Mouse (Mus musculus): ENCODE results near the gene P2rx6.
"Not testable (repeated sequence)": the region's sequence is repeated elsewhere in the genome, so short reads cannot be mapped to it uniquely, and the experiment has no call there.

P2rx6 gene

DNA sequence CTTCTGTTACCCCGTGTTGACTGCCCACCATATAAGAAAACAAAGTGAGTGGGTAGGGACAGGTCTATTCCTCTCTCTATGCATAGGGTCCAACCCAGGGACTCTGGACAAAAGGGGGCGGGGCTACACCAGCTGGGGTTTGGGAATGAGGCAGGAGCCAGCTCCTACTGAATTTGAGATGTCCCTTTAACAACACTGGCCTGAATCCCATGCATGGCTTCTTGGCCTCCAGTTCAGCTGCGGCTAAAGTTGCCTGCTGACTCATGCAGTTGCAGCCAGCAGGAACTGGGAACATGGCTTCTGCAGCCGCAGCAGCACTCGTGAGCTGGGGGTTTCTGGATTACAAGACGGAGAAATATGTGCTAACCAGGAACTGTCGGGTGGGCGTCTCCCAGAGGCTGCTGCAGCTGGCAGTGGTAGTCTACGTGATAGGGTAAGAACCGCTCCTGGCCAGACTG lies at the start of gene P2rx6:
Gene P2rx6 (plus strand): TSS at position 135 of the 458 bp plus-strand sequence.
- DNase-seq (ENCODE audit: low spot score) = peak; percentile 43

DNA sequence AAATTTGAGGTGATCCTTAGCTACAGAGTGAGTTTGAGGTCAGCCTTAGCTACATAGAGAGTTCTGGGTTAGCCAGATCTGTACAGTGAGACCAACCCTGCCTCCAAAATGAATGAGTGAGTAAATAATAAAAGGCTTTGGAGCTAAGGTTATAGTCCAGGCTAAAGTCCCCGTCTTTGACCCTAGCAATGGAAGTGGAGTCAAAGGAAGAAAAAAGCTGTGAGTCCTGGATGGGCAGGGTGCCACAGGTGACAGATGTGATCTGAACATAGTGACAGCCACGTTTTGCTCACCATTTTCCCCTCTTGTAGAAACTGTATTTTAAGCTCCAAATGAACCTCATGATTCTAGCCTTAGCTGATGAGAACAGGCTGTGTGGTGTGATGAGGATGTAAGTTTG lies 42.8 kb upstream of the P2rx6 start:
- DNase-seq (ENCODE audit: low spot score) = no peak

DNA sequence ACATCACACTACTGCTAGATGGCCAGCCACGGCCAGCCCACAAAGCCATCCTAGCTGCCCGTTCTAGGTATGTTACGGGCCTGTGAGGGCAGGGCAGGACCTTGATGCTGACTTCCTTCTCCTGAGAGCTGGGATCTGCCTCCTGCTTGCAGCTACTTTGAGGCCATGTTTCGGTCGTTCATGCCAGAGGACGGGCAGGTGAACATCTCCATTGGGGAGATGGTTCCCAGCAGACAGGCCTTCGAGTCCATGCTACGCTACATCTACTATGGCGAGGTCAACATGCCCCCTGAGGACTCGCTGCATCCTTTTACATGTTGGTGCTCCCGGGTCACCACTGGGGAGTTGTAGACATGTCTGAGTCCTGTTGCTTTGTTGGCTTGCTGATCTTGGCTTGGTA lies 37.5 kb upstream of the P2rx6 start:
- no peak for DNase-seq (ENCODE audit: low spot score)

DNA sequence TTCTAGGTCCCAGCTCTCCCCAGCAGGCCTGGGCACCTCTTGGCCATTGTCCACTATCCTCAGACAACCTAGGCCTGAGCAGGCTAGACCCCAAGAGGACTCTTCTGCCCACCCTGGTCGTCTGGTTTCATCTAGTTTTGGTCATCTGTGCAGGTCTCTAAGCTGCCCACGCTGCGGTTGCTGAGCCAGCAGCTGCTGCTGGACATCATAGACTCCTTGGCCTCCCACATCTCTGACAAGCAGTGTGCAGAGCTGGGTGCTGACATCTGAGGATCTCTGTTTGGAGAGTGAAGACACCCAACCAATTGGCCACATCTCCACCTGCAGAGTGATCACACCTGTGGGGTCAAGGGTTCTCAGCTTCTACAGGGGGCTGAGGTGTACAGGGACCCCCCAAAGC lies 36.2 kb upstream of the P2rx6 start:
- DNase-seq (ENCODE audit: low spot score) = no peak

DNA sequence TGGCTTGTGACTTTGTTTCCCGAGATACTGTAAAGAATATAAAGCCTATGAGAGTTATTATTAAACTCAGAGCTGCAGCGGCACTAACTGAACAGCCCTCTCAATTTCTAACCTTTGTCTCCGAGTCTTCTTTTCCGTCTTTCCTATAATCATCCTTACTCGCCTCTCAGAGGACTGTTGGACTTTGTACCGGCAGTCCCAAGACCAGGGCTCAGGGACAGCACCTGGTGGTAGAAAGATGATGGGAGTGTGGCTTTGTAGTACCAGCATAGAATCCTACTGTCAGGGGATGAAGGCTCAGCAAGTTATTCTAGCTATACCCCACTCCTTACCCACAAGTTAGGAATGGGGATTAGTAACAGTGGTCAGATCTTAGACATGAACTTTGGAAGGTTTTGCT lies 35.5 kb upstream of the P2rx6 start:
- no peak for DNase-seq (ENCODE audit: low spot score)

- no peak for DNase-seq (ENCODE audit: low spot score)
Measured at GRCm38 (mm10) chr16:17527606-17528005, 34.1 kb upstream of the P2rx6 start.

- no peak for DNase-seq (ENCODE audit: low spot score)
Measured at GRCm38 (mm10) chr16:17528276-17528675, 33.4 kb upstream of the P2rx6 start.

GRCm38 (mm10) chr16:17529981-17530586 lies 31.6 kb upstream of the P2rx6 start:
- no peak for DNase-seq (ENCODE audit: low spot score)

GRCm38 (mm10) chr16:17530640-17531288 lies 30.9 kb upstream of the P2rx6 start, which contains the start of gene Thap7:
TSS of gene Thap7 (minus strand) at chr16:17531136.
- DNase-seq (ENCODE audit: low spot score) = peak; percentile 90

GRCm38 (mm10) chr16:17532271-17532670 lies 29.4 kb upstream of the P2rx6 start:
- DNase-seq (ENCODE audit: low spot score) = no peak

DNA sequence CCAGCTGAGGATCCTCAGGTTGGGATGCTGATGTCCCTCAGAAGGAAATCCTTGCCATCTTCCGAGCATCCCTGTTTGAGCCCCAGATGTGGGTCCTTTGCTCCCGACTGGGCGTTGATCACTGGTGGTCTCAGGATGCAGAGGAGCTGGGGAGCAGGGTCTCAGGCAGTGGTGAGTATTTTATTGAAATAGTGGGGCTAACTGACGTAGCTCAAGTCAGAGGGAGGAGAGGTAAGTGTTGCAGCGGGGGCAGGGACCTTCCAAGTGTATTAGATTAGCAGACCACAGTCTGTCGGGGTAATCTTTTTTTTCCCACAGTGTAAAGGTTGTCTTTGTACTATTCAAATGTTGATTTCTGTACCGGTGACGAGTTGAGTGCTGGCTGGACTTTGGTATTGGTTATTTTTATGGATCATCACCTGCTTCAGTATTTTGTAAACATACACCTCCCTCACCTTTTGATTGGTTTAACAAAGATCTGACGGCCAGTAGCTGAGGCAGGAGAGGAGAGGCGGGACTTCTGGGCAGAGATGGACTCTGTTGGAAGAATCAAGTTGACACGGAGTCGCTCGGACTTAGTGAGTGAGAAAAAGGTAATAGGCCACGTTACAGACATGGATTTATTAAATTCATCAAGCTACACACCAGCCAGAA lies 28.9 kb upstream of the P2rx6 start:
- no peak for DNase-seq (ENCODE audit: low spot score)

GRCm38 (mm10) chr16:17536584-17536983 lies 25.1 kb upstream of the P2rx6 start:
- DNase-seq (ENCODE audit: low spot score) = no peak

GRCm38 (mm10) chr16:17542632-17543031 lies 19.1 kb upstream of the P2rx6 start:
- DNase-seq (ENCODE audit: low spot score) = no peak

GRCm38 (mm10) chr16:17552837-17553236 lies 8.8 kb upstream of the P2rx6 start:
- DNase-seq (ENCODE audit: low spot score) = no peak

DNA sequence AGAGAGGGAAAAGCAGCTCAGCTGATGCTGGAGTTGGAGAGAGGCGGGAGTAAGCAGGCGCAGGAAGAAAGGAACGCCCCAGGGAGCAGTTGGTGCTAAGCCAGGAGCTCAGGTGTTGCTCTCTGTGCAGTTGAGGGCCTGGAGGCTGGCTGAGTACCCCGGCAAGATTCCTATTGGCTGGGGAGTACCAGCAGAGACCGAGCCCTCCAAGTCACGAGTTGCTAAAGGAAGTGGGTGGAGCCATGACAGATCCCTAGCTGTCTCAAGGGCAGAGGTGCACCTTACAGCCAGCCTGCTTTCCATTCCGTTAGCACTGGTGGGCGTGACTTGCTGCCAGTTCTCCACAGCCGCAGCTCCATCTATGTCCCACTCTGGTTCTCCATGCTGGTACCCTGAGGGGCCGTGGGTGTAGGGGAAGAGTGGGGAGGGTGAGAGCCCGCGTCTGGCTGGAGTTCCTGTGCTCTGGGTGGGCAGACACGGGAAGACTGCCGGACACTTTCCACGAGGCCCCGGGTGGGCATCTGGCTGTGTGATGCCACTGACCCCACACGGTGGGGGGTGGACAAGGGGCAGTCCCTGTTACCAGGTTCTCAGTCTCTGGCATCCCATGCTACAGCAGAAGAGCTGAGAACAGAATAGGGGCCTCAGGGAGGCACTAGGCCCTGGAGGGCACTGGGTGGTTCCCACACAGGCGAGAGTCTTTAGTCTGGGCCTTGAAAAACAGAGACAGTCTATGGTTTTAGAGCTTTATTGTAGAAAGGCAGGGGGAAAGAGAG lies 7.6 kb upstream of the P2rx6 start:
- no peak for DNase-seq (ENCODE audit: low spot score)

DNA sequence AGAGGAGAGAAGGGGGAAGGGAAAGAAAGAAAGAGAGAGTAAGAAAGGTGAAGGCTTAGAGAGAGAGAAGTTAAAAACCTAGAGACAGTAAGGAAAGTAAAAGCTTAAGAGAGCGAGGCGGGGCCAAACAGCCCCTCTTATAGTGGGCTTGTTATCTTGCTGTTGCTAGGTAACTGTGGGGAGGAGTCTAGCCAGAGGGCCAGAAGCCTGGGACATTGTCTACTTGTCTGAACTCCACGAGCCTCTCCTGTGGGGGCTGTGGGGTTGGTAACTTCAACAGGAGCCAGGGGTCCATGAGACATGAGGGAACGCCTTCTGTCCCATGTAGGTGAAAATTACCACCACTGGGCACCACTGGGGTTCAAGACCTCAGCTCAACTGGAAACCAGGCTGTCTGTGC lies 7.0 kb upstream of the P2rx6 start:
- not testable (repeated sequence) for DNase-seq (ENCODE audit: low spot score)

DNA sequence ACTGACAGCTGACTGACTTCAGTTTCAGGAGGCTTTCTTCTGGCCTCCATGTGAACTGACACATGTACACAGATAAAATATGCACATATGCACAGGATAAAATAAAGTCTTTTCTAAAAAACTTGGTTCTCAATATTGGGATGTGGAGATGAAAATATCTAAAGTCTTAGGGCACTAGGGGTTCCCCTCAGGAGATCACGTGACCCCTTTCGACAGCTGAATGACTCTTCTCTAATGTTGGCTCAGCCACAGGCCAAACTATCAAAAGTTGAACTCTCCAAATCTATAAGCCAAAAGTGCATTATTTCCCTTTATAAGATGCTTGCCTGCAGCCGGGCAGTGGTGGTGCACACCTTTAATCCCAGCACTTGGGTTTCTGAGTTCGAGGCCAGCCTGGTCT lies 5.5 kb upstream of the P2rx6 start:
- DNase-seq (ENCODE audit: low spot score) = no peak

- DNase-seq (ENCODE audit: low spot score) = no peak
Measured at GRCm38 (mm10) chr16:17556907-17557306, 4.8 kb upstream of the P2rx6 start.

- no peak for DNase-seq (ENCODE audit: low spot score)
Measured at GRCm38 (mm10) chr16:17557947-17558480, 3.7 kb upstream of the P2rx6 start.

DNA sequence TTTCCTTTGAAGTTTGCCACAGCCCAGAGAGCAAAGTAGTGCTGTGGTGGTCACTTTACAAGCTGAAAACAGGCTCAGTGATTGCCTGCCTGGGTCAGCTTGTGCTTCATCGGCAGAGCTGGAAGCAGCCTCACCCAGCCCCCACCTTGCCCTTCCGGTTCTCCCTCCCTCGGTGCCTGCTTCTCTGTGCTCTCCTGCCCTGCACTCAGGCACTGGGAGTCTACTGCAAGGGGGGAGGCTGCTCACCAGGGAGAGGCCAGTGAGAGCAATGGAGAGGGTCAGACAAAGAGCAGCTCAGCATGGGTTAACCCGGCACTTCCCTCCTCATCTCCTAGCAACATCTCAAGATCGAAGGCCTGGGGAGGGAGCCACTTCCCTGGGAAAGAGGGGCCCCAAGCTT lies 2.9 kb upstream of the P2rx6 start:
- no peak for DNase-seq (ENCODE audit: low spot score)

- DNase-seq (ENCODE audit: low spot score) = no peak
Measured at GRCm38 (mm10) chr16:17559396-17560027, 2.2 kb upstream of the P2rx6 start.

Measured in ovary, postnatal 10 days (tissue).